Mouse (Mus musculus) spleen, postnatal 4 days (tissue): ENCODE results near the gene Bglap3.
A peak's percentile ranks its signal among the peaks of the same experiment; 100 is the strongest.
"Not testable (repeated sequence)": the region's sequence is repeated elsewhere in the genome, so short reads cannot be mapped to it uniquely, and the experiment has no call there.

Experiments used
- DNase-seq, 2 experiments: peaks; one replicate each; pipeline ENCODE4 v3.0.0; 2022; ENCODE audit warnings: low spot score in 2 of 2

Gene Bglap3

DNA sequence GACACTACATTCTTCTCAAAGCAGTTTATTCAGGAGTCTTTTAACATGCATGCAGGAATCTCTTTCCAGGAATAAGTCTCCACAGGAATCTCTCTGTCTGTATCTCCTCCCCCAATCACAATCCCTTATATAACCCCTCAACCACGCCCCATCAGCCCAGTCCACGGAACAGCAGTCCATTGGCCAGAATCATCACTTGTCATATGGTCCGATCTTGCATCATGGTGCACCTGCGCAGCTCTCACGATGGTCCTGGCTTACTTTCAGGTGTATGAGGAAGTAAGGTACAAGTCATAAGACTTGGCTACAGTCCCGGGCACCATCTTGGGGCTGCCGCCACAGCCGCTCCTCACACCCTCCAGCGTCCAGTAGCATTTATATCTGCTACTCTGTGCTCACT, at the start of gene Bglap3:
Gene Bglap3 (minus strand): TSS at position 101 of the 400 bp plus-strand sequence.
- DNase-seq, result not testable (repeated sequence)

DNA sequence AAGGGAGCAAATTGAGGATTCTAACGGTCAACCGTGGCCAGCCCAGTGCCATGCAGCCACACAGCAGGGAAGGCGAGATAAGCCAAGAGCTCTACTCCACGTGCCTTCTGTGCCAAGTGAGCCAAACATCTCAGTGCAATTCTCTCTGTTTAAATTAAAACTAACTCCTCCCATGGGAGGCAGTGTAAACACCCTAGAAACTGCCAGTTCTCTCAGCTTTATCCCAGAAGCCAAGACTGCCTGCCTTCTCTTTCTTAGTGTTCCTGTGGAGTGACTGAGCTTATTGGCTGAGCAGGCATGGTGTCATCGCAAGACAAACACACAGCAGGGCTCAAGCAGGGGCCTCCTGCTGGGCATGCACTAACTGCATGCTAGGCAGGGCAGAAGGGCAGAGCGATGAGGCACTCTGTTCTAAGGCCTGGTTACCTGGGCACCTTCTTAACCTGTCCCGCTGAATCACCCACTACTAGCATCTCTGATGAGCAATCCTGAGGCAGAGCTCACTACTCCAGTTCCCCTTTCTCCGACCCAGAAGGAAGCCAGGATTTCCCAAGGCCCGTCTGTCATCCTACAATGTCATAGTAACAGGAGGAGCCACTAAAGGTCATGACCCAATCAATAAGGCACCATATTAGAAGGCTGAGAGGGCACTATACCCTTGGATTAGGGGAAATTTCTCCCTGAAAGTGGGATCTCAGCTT, 49.6 kb upstream of the Bglap3 start:
- peak; percentile 62 to 74 for DNase-seq

DNA sequence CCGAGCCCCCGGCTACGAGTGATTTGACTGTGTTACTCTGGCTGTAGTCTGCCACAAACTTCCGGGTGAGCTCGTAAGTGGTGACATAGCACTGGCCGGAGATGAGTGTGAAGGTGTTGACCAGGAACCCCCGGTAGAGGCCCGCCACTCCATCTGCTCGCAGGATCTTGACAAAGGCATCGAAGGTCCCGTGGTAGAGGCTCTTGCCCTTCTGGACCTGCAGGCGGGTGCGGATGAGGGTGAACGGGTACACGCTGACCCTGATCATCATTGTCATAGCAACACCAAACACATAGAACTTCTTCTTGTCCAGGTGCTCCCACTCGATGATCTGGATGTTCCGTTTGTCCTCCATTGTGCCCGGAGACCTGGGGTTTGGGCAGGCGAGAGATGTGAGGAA, 48.2 kb upstream of the Bglap3 start:
- DNase-seq, result no peak

DNA sequence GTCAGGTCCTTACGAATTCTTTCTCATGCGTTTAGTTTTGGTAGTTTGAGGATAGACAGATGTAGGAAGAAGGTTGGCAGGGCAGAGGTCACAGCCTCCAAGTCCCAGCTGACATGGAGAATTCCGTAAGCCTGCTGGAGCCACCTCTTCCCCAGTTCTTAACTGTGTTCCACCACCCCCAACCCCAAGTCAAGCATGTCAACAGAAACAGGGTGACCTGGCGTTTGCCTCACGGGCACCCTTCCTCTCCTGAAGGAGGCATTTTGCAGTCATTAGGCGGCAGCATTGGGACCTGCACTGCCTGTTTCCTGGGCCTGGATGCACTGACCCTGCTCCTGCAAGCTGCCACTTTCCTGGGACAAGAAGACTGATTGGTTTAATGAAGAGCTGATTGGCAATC, 45.5 kb upstream of the Bglap3 start:
- no peak for DNase-seq

DNA sequence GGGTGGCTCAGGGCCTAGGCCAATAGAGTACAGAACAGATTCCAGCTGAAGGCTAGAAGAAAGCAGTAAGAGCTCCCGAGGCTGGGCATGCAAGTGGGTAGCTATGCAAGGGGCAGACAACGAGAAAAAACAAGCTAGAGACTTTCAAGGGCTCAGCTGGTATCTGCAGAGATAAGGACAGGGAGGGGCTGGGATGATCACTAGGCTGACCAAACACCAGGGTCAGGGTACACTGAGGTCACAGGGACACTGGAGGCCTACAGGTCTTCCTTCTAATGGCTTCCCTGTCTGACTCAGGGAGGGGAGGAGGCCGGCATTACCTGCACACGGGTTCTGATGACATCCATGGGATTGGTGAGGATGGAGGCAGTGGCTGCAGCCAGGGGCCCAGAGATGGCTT, 43.1 kb upstream of the Bglap3 start:
- DNase-seq, result no peak

DNA sequence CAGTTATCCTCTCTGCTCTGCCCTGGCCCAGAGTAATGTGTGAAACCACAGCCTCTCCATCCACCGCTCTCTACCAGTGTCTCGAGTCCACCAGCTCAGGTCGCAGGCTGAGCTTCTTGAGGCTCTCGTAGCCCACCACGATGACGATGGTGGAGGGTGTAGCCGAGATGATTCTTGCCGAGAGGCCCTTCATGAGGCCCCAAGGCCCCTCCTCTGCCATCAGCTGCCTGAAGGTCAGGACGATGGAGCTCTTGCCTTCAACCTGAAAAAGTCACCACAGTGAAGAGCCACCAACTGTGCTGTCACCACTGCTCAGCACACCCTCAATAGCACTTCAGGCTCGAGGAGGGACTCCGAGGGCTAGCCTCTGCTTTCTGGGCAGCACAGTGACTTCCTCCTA, 40.1 kb upstream of the Bglap3 start:
- DNase-seq, result no peak

DNA sequence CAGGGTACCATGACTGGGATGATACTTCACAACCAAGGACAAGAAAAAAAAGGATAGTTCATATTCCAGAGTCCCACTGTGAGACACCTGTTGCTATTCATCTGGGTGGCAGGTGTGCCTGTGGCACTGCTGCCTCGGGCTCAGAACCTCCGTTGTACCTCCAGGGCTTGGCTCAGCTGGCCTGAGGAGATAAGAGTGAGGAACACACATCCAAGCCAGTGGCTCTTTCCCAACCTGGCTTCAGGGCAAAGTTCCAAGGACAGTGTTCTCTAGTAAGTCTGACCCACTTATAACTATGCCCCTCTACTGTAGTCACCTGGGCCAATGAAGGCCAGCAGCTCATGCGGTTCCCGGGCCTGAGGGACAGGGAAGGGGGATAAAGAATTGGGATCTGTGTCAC, 39.1 kb upstream of the Bglap3 start:
- peak; percentile 72 to 80 for DNase-seq

DNA sequence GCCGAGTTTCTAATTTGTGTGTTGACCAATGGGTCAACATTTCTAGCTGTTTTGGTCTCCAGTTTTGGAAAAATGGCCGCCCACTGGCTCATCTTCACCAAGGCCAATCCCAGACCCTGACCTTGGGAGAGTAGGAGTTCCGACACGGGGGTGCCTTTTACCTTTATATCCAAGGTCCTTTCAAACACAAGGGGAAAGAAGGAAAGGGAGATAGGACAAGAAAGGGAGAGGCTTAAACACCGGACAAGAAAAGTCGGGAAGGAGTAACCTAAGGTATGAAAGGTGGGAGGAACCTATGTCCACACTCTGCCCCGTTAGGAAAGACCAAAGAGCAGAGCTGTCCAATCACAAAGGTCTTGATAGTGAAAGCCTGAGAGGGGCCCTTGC, 38.1 kb upstream of the Bglap3 start:
- DNase-seq, result peak in 1 of 2 experiments; percentile 72

DNA sequence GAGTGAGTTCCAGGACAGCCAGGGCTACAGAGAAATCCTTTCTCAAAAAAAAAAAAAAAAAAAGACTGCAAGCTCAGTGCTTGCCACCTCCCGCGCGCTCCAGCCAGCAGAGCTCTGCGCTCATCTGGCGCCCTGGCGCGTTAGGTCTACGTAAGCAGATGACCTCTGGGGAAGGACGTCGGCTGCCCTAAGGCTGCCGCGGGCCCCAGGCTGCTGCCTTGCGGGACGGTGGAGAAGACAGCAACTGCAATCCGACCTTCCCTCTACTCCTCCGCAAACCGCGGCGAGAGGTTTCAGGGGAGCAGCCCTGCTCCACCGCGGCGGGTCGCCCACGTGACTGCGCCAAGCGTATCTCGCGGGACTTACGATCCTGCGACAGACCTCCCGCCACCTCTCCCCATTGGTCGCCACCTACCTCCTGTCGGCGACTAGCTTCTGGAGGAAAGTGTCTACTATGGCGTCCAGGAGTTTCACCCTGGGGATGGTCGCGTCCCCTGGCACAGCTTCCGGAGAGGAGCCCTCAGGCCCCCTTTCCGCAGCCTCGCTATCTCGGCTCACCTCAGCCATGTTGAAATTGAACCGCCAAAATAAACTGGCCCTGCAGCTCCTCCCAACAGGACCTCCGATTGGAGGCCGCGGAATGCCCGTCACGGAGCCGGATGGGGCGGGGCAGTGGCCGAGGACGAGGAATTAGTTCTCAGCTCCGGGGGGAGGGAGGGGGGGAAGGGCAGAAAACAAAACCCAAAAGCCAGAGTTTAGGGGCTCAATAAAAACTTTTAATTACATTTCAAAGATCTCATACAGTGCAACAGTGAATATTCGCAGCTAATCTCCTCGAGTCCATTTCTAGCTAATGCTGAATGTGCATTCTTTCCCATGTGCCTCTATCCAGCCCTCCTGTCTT, 37.5 kb upstream of the Bglap3 start, which contains the start of gene Pmf1:
Gene Pmf1 (minus strand): TSS at position 591 of the 904 bp plus-strand sequence.
- DNase-seq, result peak; percentile 93 to 95

DNA sequence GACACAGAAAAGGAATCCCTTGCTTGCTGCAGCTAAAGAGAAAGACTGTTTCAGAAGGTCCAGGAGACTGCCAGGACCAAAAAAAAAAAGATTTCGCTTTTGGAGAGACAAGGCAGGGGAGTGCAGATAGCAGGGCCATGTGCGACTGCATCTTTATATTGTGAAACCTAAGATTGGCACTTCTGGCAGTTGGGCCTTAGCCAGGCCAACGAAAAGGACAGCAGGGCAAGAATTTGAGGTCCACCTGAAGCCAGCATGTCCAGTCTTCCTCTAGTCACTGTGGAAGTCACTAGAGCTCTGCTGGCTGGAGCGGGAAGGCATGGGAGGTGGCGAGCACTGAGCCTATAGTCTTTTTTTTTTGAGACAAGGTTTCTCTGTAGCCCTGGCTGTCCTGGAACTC, 36.4 kb upstream of the Bglap3 start:
- DNase-seq, result peak in 1 of 2 experiments; percentile 61

DNA sequence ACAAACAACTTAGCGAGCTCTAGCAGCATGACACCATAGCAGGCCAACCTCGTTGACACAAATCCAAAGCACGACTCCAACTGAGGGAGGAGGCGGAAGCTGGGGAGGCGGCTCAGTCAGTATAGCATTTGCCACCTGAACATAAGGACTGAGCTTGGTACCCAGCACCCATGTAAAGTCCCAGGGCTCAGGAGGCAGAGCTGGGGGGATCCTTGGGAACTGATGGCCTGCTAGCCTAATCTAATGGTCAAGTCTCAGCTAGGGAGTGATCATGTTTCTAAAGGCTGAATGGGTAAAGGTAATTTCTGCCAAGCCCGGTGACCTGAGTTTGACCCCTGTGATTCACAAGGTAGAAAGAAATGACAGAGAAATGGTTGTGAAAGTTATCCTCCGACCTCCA, 35.0 kb upstream of the Bglap3 start:
- peak in 1 of 2 experiments; percentile 59 for DNase-seq

DNA sequence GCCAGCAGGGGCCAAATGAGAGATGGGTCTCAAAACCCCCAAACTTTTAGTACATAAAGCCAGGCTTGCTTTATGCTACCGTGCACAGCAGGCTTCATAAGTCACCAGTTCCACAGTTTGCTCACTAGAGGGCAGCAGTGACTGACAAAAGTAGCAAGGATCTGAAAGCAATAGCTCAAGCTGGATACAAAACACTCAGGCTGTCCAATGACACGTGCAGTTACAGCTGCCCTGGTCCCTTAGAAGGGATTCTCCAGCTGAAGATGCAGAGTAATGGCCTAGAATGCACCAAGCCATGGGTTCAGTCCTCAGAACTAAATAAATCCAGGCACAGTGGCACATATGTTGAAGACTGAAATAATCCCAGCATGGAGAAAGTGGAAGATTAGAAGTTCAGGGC, 34.5 kb upstream of the Bglap3 start:
- DNase-seq, result peak; percentile 70 to 78

DNA sequence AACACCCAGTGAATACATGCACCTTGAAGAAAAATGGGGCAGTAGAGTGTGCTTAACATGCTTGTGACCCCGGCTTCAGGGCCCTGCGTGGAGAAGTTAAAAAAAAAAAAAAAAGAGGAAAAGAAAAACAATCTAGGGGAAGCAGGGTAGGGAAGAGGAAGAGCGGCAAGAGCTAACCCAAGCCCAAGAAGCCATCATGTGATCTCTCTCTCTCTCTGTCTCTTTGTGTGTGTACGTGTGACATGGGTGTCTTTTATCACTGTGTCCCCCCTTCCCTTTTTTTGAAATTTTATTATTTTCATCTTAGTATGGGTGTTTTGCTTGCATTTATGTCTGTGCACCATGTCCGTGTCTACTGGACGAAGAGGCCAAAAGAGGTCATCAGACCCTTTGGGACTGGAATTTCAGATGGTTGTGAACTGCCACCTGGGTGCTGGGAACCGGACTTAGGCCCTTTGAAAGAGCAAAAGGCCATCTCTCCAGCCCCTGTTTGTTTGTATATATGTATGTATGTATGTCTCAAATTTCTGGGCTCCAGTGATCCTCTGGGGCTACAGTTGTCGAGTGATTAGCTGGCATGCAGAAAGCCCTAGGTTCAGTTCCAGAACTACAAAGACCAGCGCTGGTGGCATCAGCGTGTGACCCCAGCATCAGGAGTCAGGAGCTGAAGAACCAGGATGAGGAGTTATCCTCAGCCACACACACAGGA, 31.1 kb upstream of the Bglap3 start:
- DNase-seq, result no peak

DNA sequence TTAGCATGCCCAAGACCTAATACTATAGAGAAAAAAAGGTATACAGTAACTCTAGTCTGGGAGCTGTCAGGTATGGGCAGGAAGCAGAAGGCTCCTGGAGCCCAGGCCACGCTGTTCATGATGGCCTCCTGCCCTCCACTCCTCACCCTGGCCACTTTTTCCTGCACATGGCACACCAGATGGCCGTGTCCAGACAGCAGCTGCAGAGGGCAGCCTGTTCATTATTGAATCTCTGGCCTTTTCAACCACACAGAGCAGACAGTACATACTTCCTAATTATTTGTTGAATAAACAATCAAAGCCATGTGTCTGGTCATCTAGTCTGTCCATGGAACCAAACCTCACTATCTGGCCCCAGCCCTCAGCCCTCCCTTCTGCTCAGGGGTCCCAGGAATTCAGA, 26.1 kb upstream of the Bglap3 start:
- DNase-seq, result no peak

DNA sequence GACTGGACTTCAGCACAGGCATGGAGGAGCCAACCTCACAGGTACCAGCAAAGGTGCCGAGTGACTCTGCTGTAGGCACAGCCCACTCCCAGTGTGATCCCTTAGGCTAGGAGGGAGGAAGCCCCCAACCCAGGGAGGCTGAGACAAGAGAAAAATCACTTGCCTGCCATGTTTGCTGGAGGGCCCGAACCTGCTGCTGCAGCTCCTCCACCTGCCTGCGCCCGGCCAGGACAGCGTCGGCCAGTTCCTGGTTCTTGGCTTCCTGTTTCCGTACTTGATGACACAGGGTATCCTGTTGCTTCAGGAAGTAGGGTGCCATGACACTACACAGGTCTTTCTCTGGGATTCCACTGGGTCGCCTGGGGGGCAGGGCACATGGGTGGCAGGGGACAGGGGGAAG, 23.2 kb upstream of the Bglap3 start:
- peak in 1 of 2 experiments; percentile 68 for DNase-seq

DNA sequence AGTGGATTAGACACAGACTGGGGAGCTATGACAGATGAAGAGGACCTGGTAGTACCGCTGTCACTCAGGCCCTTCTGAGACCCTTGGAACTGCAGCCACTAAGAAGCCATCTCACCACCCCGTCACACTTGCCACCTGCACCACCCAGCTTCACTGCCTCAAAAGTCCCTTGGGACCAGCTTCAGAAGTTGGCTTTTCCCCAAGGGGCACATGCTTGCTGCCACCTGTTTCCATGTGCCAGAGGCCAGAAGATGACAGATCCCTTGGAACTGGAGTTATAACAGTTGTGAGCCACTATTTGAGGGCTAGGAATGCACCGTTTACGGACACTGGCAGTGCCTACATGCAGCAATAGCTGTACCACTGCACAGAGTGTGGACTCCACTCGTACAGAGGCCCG, 22.7 kb upstream of the Bglap3 start:
- peak in 1 of 2 experiments; percentile 44 for DNase-seq

DNA sequence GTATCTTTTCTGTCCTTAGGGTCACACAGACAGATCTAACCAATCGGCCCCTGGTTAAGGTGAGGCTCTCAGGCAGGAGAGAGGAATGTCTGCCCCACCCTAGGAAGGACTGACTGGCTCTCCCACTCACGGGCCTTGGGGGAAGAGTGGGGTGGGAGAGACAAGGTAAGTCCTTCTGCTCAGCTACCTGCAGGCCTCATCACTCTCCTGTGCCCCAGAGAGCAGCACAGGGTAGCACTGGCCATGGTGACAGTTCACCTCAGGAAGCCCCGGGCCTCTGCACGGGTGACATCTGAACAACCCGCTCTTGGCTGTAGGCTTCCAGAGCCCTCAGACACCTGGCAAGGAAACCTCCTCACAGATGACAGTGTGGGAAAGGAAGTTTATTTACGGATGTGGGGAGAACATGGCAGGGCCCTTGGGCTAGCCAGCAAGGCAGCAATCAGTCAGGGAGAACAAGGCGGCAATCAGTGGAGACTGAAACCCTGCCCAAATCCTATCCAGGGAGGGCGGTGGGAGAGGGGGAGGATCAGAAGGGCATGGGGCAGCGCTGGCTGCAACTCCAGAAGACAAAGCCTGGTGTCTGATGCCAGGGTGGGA, 21.3 kb upstream of the Bglap3 start:
- DNase-seq, result no peak

DNA sequence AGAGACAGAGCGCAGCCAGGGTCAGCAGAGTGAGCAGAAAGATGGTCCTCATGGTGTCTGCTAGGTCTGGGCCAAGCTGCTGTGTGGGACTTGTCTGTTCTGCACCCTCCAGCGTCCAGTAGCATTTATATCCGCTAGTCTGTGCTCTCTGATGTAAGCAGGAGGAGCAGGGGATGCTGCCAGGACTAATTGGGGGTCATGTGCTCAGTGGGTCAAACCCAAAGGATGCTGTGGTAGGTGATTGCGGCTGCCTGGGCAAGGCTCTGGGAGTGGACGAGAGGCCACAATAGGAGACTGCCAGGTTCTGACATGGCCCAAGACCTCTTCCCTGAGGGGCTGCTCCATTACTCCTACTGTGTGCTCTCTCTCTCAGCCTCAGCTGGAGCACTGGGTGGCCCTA, 11.8 kb upstream of the Bglap3 start, which contains the start of gene Bglap:
Gene Bglap (minus strand): TSS at position 101 of the 400 bp plus-strand sequence.
- DNase-seq, result no peak

DNA sequence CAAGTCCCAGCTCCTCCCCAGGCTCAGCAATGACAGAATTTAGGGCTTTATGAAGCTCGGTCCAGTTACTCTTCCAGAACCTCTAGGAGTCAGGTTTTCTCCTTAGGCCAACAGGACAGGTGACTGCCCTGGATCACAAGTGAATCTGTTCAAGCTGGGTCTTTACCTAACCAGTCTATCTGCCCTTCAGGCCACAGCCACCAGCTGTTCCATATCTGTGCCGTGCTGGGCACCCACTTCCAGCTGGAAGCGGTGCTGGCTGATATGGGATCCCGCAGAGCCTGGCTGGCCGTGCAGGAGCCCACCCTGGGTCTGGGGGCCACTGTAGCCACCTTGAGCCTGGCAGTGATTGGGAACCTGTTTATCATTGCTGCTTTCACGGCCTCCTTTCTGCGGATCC, 9.8 kb upstream of the Bglap3 start:
- DNase-seq, result not testable (repeated sequence)

DNA sequence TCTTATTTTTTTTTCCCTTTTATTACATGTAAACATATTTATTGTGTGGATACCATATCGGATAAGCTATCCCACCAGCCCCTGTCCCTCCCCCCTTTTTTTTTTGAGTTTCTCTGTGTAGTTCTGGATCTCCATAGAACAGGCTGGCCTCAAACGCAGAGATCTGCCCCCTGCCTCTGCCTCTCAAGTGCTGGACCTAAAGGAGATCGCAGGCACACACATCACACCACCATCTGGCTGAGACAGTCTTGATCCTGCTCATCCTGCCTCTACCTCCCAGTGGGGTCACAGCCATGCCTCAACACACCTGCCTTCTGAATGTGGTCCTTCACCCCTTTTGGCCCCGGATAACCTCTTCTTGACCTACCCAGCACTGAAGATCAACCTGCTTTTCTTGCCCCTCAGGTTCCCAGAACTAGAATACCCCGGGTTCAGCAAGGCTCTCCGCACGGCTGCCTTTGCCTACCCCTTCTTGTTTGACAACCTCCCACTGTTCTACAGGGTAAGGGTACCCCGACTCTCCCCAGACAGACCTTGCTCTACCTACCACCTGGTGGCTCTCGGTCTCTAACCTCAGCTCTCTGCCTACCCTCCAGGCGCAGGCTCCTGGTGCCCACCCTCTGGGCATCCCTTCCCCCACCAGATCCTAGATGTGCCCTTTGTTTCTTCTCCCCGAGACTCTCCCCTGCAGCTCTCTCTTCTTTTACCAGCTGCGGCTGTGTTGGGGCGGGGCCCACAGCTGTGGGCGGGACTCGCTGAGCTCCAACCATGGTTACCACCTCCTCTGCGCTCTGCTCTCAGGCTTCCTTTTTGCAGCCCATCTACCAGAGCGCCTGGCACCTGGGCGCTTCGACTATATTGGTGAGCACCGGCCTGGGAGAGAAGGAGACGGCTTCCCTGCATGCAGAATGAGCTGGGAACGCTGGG, 9.1 kb upstream of the Bglap3 start:
- DNase-seq, result peak in 1 of 2 experiments; percentile 42

DNA sequence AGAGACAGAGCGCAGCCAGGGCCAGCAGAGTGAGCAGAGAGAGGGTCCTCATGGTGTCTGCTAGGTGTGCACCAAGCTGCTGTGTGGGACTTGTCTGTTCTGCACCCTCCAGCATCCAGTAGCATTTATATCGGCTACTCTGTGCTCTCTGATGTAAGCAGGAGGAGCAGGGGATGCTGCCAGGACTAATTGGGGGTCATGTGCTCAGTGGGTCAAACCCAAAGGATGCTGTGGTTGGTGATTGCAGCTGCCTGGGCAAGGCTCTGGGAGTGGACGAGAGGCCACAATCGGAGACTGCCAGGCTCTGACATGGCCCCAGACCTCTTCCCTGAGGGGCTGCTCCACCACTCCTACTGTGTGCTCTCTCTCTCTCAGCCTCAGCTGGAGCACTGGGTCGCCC, 6.1 kb upstream of the Bglap3 start, which contains the start of gene Bglap2:
Gene Bglap2 (minus strand): TSS at position 101 of the 400 bp plus-strand sequence.
- not testable (repeated sequence) for DNase-seq
